Mouse (Mus musculus): ENCODE data around the gene Gm11567.
"Not testable (repeated sequence)": the region's sequence is repeated elsewhere in the genome, so short reads cannot be mapped to it uniquely, and the experiment has no call there.

Gene Gm11567

GRCm38 (mm10) chr11:99878887-99879286 lies at the start of gene Gm11567:
Gene Gm11567, plus strand, starts transcription at chr11:99879187.
- not testable (repeated sequence) for H3K4me1 ChIP-seq (replicated peaks; ENCODE audit: low read depth, low read length); H3K27me3 ChIP-seq (ENCODE audit: insufficient read depth, low read length); H3K9me3 ChIP-seq (ENCODE audit: low read length); H3K4me3 ChIP-seq (replicated peaks; ENCODE audit: low read length); H3K36me3 ChIP-seq (ENCODE audit: insufficient read depth, low read length)

DNA sequence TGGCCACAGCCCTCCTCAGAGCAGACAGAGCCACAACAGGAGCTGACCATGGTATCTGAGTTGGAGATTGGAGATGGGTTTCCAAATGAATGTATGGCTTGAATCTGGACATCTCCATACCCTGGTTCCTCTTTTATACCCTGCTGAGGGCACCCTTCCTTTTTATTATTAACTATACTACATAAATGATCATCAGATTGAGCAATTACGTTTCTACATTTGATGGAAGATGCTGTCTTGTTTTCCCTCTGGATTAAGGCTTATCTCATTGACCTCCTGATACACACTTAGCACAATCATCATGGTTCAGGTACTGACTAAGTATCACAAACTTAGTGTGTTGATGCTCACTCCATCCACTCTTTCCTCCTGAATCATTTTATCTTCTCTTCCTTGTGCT lies 41.0 kb upstream of the Gm11567 start, which contains the start of gene 2300003K06Rik:
Gene 2300003K06Rik (minus strand): TSS at position 101 of the 400 bp plus-strand sequence.
- TF ChIP-seq CTCF (conservative IDR thresholded peaks at IDR 0.05; ENCODE audit: low read length): no peak
- no peak for TF ChIP-seq NANOG (IDR thresholded peaks at IDR 0.05; ENCODE audit: borderline replicate concordance, low read length)
- no peak for TF ChIP-seq POU5F1 (IDR thresholded peaks at IDR 0.05; ENCODE audit: borderline replicate concordance, low read length)
- no peaks in the 10 kb centered on the region; the same call in 1 of the 2 replicates for H3K4me1 ChIP-seq (replicated peaks; ENCODE audit: low read depth, low read length)
- H3K36me3 ChIP-seq (ENCODE audit: insufficient read depth, low read length): no peaks in the 10 kb centered on the region
- no peaks in the 10 kb centered on the region for H3K27me3 ChIP-seq (ENCODE audit: insufficient read depth, low read length)
- H3K4me3 ChIP-seq (replicated peaks; ENCODE audit: low read length): no peak within 1 kb of the TSS
- peaks cover 16% of the 10 kb centered on the region for H3K9me3 ChIP-seq (ENCODE audit: low read length)

- 0 out of 2 replicates have a peak, but pooled peaks cover 5% of the 10 kb centered on the region for H3K27me3 ChIP-seq (ENCODE audit: insufficient read depth, low read length)
- no peak for TF ChIP-seq NANOG (IDR thresholded peaks at IDR 0.05; ENCODE audit: borderline replicate concordance, low read length)
- TF ChIP-seq POU5F1 (IDR thresholded peaks at IDR 0.05; ENCODE audit: borderline replicate concordance, low read length): no peak
- TF ChIP-seq CTCF (conservative IDR thresholded peaks at IDR 0.05; ENCODE audit: low read length): no peak
Observed at GRCm38 (mm10) chr11:99842185-99842584, 36.8 kb upstream of the Gm11567 start.

DNA sequence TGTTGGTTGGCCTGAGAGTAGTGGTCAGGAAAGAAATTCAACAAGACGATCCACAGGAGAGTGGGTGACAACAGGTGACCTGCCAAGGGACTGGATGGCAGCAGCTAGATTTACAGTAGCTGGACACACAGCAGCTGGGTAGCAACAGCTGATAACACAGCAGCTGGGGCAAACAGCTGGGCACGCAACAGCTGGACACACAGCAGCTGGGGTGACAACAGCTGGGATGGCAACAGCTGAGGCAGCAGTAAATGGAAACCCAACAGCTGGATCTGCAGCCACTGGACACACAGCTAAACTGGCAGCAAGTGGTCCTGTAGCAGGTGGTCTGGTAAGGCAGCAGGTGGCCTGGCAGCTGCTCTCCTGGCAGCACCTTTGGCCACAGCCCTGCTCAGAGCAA lies 32.2 kb upstream of the Gm11567 start:
- no peaks in the 10 kb centered on the region for H3K36me3 ChIP-seq (ENCODE audit: insufficient read depth, low read length)
- H3K4me1 ChIP-seq (replicated peaks; ENCODE audit: low read depth, low read length): no peaks in the 10 kb centered on the region
- TF ChIP-seq CTCF (conservative IDR thresholded peaks at IDR 0.05; ENCODE audit: low read length): no peak
- TF ChIP-seq POU5F1 (IDR thresholded peaks at IDR 0.05; ENCODE audit: borderline replicate concordance, low read length): no peak
- TF ChIP-seq NANOG (IDR thresholded peaks at IDR 0.05; ENCODE audit: borderline replicate concordance, low read length): no peak
- no peak overlapping the region for H3K4me3 ChIP-seq (replicated peaks; ENCODE audit: low read length)
- no peaks in the 10 kb centered on the region for H3K9me3 ChIP-seq (ENCODE audit: low read length)
- 0 out of 2 replicates have a peak, but pooled peaks cover 5% of the 10 kb centered on the region for H3K27me3 ChIP-seq (ENCODE audit: insufficient read depth, low read length)

More at GRCm38 (mm10) chr11:99842185-99842584, 36.8 kb upstream of the Gm11567 start:
- Histone ChIP-seq H3K9me3 (ENCODE audit: low read length) (peaks cover 13% of the 10 kb centered on the region), H3K4me3 (replicated peaks; ENCODE audit: low read length) (no peak overlapping the region), H3K36me3 (ENCODE audit: insufficient read depth, low read length) (no peaks in the 10 kb centered on the region), H3K4me1 (replicated peaks; ENCODE audit: low read depth, low read length) (no peaks in the 10 kb centered on the region; the same call in 1 of the 2 replicates)

DNA sequence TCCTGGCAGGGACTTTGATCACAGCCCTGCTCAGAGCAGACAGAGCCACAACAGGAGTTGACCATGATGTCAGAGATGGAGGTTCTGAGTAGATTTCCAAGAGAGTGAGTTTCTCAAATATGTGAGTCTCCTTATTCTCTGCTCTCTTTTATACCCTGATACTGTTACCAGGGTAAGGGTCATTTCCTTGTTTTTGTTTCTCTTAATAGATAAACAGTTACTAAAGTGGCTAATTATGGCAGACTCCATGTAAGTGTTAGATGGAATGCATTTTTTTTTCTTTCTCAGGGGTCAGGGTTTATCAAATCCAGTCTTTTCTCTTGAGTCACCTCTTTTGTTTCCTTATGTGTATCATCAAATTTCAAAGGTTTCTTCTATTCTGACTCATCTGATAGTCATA lies 27.5 kb upstream of the Gm11567 start, which contains the start of gene Krtap4-16:
Gene Krtap4-16 (minus strand): TSS at position 101 of the 400 bp plus-strand sequence.
- peak within 1 kb of the TSS; percentile 35 for H3K4me3 ChIP-seq (replicated peaks; ENCODE audit: low read length)
- H3K9me3 ChIP-seq (ENCODE audit: low read length): no peaks in the 10 kb centered on the region
- 0 out of 2 replicates have a peak, but pooled peaks cover 5% of the 10 kb centered on the region for H3K27me3 ChIP-seq (ENCODE audit: insufficient read depth, low read length)
- no peaks in the 10 kb centered on the region for H3K4me1 ChIP-seq (replicated peaks; ENCODE audit: low read depth, low read length)
- no peak for TF ChIP-seq CTCF (conservative IDR thresholded peaks at IDR 0.05; ENCODE audit: low read length)
- no peak for TF ChIP-seq NANOG (IDR thresholded peaks at IDR 0.05; ENCODE audit: borderline replicate concordance, low read length)
- TF ChIP-seq POU5F1 (IDR thresholded peaks at IDR 0.05; ENCODE audit: borderline replicate concordance, low read length): no peak
- H3K36me3 ChIP-seq (ENCODE audit: insufficient read depth, low read length): no peaks in the 10 kb centered on the region

DNA sequence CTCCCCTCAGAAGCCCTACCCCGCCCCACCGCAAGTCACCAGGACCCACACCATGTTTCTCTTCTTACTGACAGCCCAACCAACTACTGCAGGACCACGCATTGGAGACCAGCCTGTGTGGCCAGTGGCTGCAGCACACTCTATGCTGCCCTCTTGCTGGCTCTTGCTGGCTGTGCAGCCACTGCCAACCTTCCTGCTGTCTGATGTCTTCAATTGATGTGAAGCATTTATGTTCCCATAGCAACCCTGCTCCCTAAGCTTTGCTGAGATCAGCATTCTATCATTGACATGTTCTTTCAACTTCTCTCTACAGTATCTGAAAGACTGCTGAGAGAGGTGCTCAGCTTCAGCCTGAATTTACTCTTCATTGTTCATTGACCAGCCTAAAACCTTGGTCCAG lies 24.9 kb upstream of the Gm11567 start:
- H3K4me1 ChIP-seq (replicated peaks; ENCODE audit: low read depth, low read length): no peaks in the 10 kb centered on the region
- no peaks in the 10 kb centered on the region for H3K36me3 ChIP-seq (ENCODE audit: insufficient read depth, low read length)
- H3K4me3 ChIP-seq (replicated peaks; ENCODE audit: low read length): no peak overlapping the region
- no peaks in the 10 kb centered on the region for H3K27me3 ChIP-seq (ENCODE audit: insufficient read depth, low read length)
- TF ChIP-seq NANOG (IDR thresholded peaks at IDR 0.05; ENCODE audit: borderline replicate concordance, low read length): no peak
- peak; percentile 26 for TF ChIP-seq CTCF (conservative IDR thresholded peaks at IDR 0.05; ENCODE audit: low read length)
- TF ChIP-seq POU5F1 (IDR thresholded peaks at IDR 0.05; ENCODE audit: borderline replicate concordance, low read length): no peak
- H3K9me3 ChIP-seq (ENCODE audit: low read length): no peaks in the 10 kb centered on the region

GRCm38 (mm10) chr11:99857617-99858016 lies 21.4 kb upstream of the Gm11567 start, which contains the start of gene Gm11568:
Gene Gm11568, plus strand, starts transcription at chr11:99857917.
- Histone ChIP-seq H3K9me3 (ENCODE audit: low read length) (no peaks in the 10 kb centered on the region), H3K36me3 (ENCODE audit: insufficient read depth, low read length) (no peaks in the 10 kb centered on the region), H3K27me3 (ENCODE audit: insufficient read depth, low read length) (no peaks in the 10 kb centered on the region), H3K4me1 (replicated peaks; ENCODE audit: low read depth, low read length) (no peaks in the 10 kb centered on the region), H3K4me3 (replicated peaks; ENCODE audit: low read length) (no peak within 1 kb of the TSS)
- no peak for TF ChIP-seq NANOG (IDR thresholded peaks at IDR 0.05; ENCODE audit: borderline replicate concordance, low read length)
- TF ChIP-seq POU5F1 (IDR thresholded peaks at IDR 0.05; ENCODE audit: borderline replicate concordance, low read length): no peak
- TF ChIP-seq CTCF (conservative IDR thresholded peaks at IDR 0.05; ENCODE audit: low read length): no peak

- Histone ChIP-seq H3K9me3 (ENCODE audit: low read length) (no peaks in the 10 kb centered on the region), H3K27me3 (ENCODE audit: insufficient read depth, low read length) (no peaks in the 10 kb centered on the region), H3K4me3 (replicated peaks; ENCODE audit: low read length) (no peak overlapping the region), H3K4me1 (replicated peaks; ENCODE audit: low read depth, low read length) (no peaks in the 10 kb centered on the region), H3K36me3 (ENCODE audit: insufficient read depth, low read length) (no peaks in the 10 kb centered on the region)
- TF ChIP-seq CTCF (conservative IDR thresholded peaks at IDR 0.05; ENCODE audit: low read length) (no peak), NANOG (IDR thresholded peaks at IDR 0.05; ENCODE audit: borderline replicate concordance, low read length) (no peak), POU5F1 (IDR thresholded peaks at IDR 0.05; ENCODE audit: borderline replicate concordance, low read length) (no peak)
Observed at GRCm38 (mm10) chr11:99858761-99859160, 20.2 kb upstream of the Gm11567 start.

- not testable (repeated sequence) for H3K9me3 ChIP-seq (ENCODE audit: low read length); H3K36me3 ChIP-seq (ENCODE audit: insufficient read depth, low read length); H3K4me3 ChIP-seq (replicated peaks; ENCODE audit: low read length); H3K27me3 ChIP-seq (ENCODE audit: insufficient read depth, low read length); H3K4me1 ChIP-seq (replicated peaks; ENCODE audit: low read depth, low read length)
Observed at GRCm38 (mm10) chr11:99864176-99864575, 14.8 kb upstream of the Gm11567 start, which contains the start of gene Gm11559. Gene Gm11559, plus strand, starts transcription at chr11:99864476.

- not testable (repeated sequence) for H3K36me3 ChIP-seq (ENCODE audit: insufficient read depth, low read length); H3K27me3 ChIP-seq (ENCODE audit: insufficient read depth, low read length); H3K4me1 ChIP-seq (replicated peaks; ENCODE audit: low read depth, low read length); H3K4me3 ChIP-seq (replicated peaks; ENCODE audit: low read length); H3K9me3 ChIP-seq (ENCODE audit: low read length)
Observed at GRCm38 (mm10) chr11:99873089-99873488, 5.9 kb upstream of the Gm11567 start, which contains the start of gene Krtap9-1. Gene Krtap9-1, plus strand, starts transcription at chr11:99873389.
